Mouse (Mus musculus) liver, adult 2 months (tissue): ENCODE data around the gene Ltbp2. TPM values are rescaled to one million over a fixed set of nuclear protein-coding genes. Genes with fewer than 3 reads are reported as not detected.

Source experiments
- DNase-seq: peaks from one replicate; pipeline ENCODE4 v3.0.0-alpha.2; 2011; ENCODE audit warnings: low read depth, low spot score; ENCODE audit errors: extremely low read depth
- H3K27ac ChIP-seq: fragments of 200-500 bp; replicated peaks from 2 replicates; pipeline ENCODE4 v1.5.1; 2012; ENCODE audit warnings: low read depth, mild to moderate bottlenecking, control low read depth, inconsistent platforms, low read length; ENCODE audit not compliant: insufficient read depth
- H3K27me3 ChIP-seq: fragments of 200-500 bp; 2 replicates; pipeline ENCODE4 v1.6.1; 2012; ENCODE audit warnings: mild to moderate bottlenecking, moderate library complexity, low read length, inconsistent platforms; ENCODE audit not compliant: control insufficient read depth, insufficient read depth
- H3K36me3 ChIP-seq: fragments of 200-500 bp; 2 replicates; pipeline ENCODE4 v1.6.1; 2012; ENCODE audit warnings: low read length, inconsistent platforms; ENCODE audit not compliant: control insufficient read depth, insufficient read depth
- H3K4me1 ChIP-seq: fragments of 200-500 bp; 2 replicates; pipeline ENCODE4 v1.6.1; 2011; ENCODE audit warnings: low read length; ENCODE audit not compliant: control insufficient read depth, insufficient read depth
- H3K4me3 ChIP-seq: fragments of 200-500 bp; 2 replicates; pipeline ENCODE4 v1.5.1; 2011; ENCODE audit warnings: low read depth, mild to moderate bottlenecking, control low read depth, low read length, moderate library complexity; ENCODE audit not compliant: insufficient read depth
- H3K79me2 ChIP-seq: fragments of 200-500 bp; 2 replicates; pipeline ENCODE4 v1.6.1; 2012; ENCODE audit warnings: inconsistent platforms, mild to moderate bottlenecking, low read length, moderate library complexity; ENCODE audit not compliant: control insufficient read depth, insufficient read depth
- H3K9ac ChIP-seq: fragments of 200-500 bp; 2 replicates; pipeline ENCODE4 v1.6.1; 2012; ENCODE audit warnings: low read depth, mild to moderate bottlenecking, control low read depth, inconsistent platforms, low read length
- CTCF ChIP-seq: fragments of 200-500 bp; IDR thresholded peaks from 2 replicates; pipeline ENCODE4 v1.5.1; 2011; ENCODE audit warnings: low read depth, low read length, control low read depth
- POLR2A ChIP-seq: fragments of 200-500 bp; IDR thresholded peaks from 2 replicates; pipeline ENCODE4 v1.6.1; 2011; ENCODE audit warnings: low read length, control low read depth; ENCODE audit not compliant: insufficient read depth; ENCODE audit errors: extremely low read depth
- WGBS: fragments of 180-500 bp; shearing (Covaris S2); methylation state at CpG from one replicate; pipeline ENCODE4 v1.1.7; 2018; 5-methylcytosine and 5-hydroxymethylcytosine counted together
- polyA plus RNA-seq: library from polyadenylated mRNA; depleted of rRNA; stranded (reverse); fragments of >200 nt; gene quantifications from 2 replicates; pipeline ENCODE4 v1.2.3, GENCODE M21; 2012
- total RNA-seq: library from RNA; depleted of rRNA; stranded (reverse); fragments of >200 nt; gene quantifications from 2 replicates; pipeline ENCODE4 v1.2.3, GENCODE M21; 2014

Gene Ltbp2
- total and polyA plus RNA-seq, 2 experiments: 0.65 to 1.7 TPM

GRCm38 (mm10) chr12:84841158-84842140 lies 34.9 kb downstream of the Ltbp2 start:
- Histone ChIP-seq H3K79me2 (no peaks in the 10 kb centered on the region), H3K4me3 (no peak overlapping the region), H3K9ac (no peak overlapping the region), H3K36me3 (no peaks in the 10 kb centered on the region), H3K27me3 (no peaks in the 10 kb centered on the region), H3K27ac (no peak overlapping the region), H3K4me1 (no peaks in the 10 kb centered on the region)
- no peak for DNase-seq
- WGBS: 85% methylated on average over 15 of the region's 15 CpGs
- TF ChIP-seq POLR2A (no peak), CTCF (no peak)

DNA sequence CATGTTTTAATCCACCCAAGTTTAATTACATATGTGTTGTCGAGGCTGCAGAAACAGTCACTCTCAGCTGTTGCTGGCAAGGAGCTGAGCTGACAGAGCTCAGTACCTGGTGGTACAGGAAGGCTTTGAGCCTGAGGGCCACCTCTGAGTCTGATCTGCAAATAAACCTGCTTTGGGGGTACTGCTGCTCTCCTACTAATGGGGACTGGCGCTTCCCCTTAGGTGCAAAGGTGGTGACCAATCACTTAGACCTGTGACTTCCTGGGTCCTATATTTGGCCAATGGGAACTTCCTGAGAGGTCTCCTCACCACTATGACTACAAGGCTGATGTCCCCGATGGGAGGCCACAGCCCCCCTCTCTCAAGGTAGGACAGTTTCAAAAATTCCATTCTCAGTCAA lies 35.6 kb downstream of the Ltbp2 start:
- H3K9ac ChIP-seq: no peak overlapping the region
- no peak overlapping the region for H3K27ac ChIP-seq
- H3K79me2 ChIP-seq: no peaks in the 10 kb centered on the region
- no peak for TF ChIP-seq POLR2A
- no peak for TF ChIP-seq CTCF
- H3K4me1 ChIP-seq: no peaks in the 10 kb centered on the region
- H3K4me3 ChIP-seq: no peak overlapping the region
- DNase-seq: no peak
- H3K36me3 ChIP-seq: no peaks in the 10 kb centered on the region
- no peaks in the 10 kb centered on the region for H3K27me3 ChIP-seq
- WGBS: 74% methylated on average over 3 of the region's 3 CpGs

- Histone ChIP-seq H3K36me3 (no peaks in the 10 kb centered on the region), H3K4me3 (no peak overlapping the region), H3K27ac (no peak overlapping the region), H3K27me3 (no peaks in the 10 kb centered on the region), H3K9ac (no peak overlapping the region), H3K79me2 (no peaks in the 10 kb centered on the region), H3K4me1 (no peaks in the 10 kb centered on the region)
- WGBS: 83% methylated on average over 4 of the region's 4 CpGs
- TF ChIP-seq CTCF: no peak
- no peak for TF ChIP-seq POLR2A
- no peak for DNase-seq
These were observed 36.4 kb downstream of the Ltbp2 start for GRCm38 (mm10) chr12:84839965-84840364.

DNA sequence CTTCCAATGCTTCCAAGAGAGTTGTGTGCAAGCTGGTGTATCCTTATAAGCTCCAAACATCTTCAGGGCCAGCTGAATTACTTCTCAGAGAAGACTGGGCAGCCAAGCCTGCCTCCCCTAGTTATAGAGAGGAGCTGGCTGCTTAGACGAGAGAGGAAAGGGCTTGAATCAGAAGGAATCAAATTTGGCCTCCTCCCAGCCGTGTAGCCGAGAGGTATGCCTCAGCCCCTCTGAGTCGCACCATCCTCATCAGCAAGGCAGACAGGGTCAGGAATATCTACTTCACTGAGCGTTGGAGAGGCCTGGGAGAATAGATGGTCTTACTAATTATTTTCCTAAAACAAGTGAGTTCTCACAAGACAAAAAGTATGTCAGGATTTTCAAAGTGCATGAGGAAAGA lies 40.7 kb downstream of the Ltbp2 start:
- Histone ChIP-seq H3K9ac (no peak overlapping the region), H3K27me3 (peaks cover 2% of the 10 kb centered on the region), H3K36me3 (no peaks in the 10 kb centered on the region), H3K4me3 (no peak overlapping the region), H3K27ac (no peak overlapping the region), H3K4me1 (no peaks in the 10 kb centered on the region), H3K79me2 (no peaks in the 10 kb centered on the region)
- DNase-seq: no peak
- TF ChIP-seq CTCF: no peak
- TF ChIP-seq POLR2A: no peak
- WGBS: 78% methylated on average over 5 of the region's 5 CpGs

DNA sequence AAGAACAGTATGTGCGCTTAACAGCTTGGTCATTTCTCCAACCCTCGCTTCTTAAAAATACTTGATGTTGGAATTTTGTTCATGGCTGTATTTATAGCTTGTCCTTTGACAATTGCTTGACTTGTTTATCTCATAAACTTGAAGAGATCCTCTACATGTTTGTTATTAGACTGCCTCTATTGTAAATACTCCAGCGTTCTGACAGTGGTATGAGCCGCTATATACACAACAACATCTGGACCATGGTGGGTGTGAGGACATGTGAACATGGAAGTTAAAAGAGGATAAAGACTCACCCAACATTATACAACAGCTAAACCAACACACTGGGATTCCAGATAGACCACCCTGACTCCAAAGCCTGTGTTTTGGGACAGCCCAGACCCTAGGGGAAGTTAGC lies 41.6 kb downstream of the Ltbp2 start:
- WGBS: 93% methylated on average over 4 of the region's 4 CpGs
- Histone ChIP-seq H3K9ac (no peak overlapping the region), H3K4me1 (no peaks in the 10 kb centered on the region), H3K79me2 (no peaks in the 10 kb centered on the region), H3K4me3 (no peak overlapping the region), H3K36me3 (no peaks in the 10 kb centered on the region), H3K27me3 (peaks cover 5% of the 10 kb centered on the region), H3K27ac (no peak overlapping the region)
- DNase-seq: no peak
- TF ChIP-seq POLR2A: no peak
- no peak for TF ChIP-seq CTCF

DNA sequence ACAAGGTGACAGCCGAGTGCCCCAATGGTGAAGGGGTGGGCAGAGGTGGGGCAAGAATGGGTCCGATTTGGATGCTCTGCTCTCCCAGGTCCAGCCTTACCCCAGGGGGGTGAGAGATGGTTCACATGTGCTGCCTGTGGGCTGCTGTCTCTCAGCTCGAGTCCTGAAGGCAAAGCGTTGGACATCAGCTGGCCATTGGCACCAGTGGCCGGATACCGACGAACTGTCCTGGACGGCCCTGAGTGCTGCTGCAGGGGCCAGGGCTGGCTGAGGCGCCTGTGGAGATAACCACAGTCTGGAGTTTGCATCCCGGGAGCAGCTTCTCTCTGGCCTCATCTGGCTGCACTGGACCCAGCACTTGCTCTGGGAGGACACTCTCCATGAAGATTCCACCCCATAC lies 44.7 kb downstream of the Ltbp2 start:
- Histone ChIP-seq H3K9ac (no peak overlapping the region), H3K4me1 (no peaks in the 10 kb centered on the region), H3K27me3 (peaks cover 5% of the 10 kb centered on the region), H3K4me3 (no peak overlapping the region), H3K27ac (no peak overlapping the region), H3K79me2 (no peaks in the 10 kb centered on the region), H3K36me3 (no peaks in the 10 kb centered on the region)
- TF ChIP-seq CTCF (no peak), POLR2A (no peak)
- 57% methylated on average over 10 of the region's 10 CpGs for WGBS
- DNase-seq: no peak
